Mouse (Mus musculus): ENCODE results near the gene Rpl13a.

Rpl13a gene

GRCm38 (mm10) chr7:45161612-45162473, 33.3 kb upstream of the Rpl13a start:
- TF ChIP-seq GATA4 (IDR thresholded peaks at IDR 0.05; ENCODE audit: insufficient replicate concordance, low read length), result no peak

DNA sequence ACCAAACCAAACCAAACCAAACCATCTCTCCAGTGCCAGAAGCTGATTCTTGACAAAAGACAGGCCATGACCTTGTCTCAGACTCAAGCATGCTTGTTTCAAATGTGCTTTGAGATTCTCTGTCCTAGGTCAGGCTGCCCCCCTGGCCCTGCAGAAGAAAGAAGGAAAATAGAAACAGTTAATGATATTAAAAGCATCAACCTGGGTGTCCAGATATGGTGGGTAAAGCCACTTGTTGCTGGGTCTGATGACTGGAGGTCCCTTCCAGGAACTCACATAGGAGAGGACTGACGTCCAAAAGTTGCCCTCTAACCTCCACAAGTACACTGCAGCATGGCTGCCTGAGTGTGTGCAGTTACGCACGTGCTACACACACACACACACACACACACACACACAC, 32.3 kb upstream of the Rpl13a start:
- no peak for TF ChIP-seq GATA4 (IDR thresholded peaks at IDR 0.05; ENCODE audit: insufficient replicate concordance, low read length)

DNA sequence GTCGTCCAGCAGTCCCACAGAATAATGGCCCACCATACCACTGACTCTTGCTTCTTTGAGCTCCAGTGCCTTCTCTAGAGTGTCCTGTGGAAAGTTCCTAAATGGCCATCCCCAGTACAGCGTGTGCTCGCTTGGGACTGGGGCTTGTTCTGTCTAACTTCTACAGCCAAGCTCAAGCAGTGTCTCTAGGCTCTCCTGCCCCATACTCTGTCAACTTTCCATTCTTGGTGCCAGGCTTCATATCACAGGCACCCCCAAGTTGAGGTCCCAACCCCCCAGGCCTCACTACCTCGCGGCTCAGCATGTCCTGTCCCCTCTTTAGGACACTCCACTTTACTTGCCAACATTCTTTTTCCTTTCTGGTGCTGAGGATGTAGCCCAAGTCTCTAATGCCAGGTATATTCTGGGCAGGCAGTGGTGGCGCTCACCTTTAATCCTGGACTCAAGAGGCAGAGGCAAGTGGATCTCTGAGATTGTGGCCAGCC, 31.8 kb upstream of the Rpl13a start:
- TF ChIP-seq GATA4 (IDR thresholded peaks at IDR 0.05; ENCODE audit: insufficient replicate concordance, low read length), result no peak

- TF ChIP-seq GATA4 (IDR thresholded peaks at IDR 0.05; ENCODE audit: insufficient replicate concordance, low read length), result no peak
Measured at GRCm38 (mm10) chr7:45158991-45159390, 30.4 kb upstream of the Rpl13a start.

GRCm38 (mm10) chr7:45157459-45157858, 28.9 kb upstream of the Rpl13a start:
- no peak for TF ChIP-seq GATA4 (IDR thresholded peaks at IDR 0.05; ENCODE audit: insufficient replicate concordance, low read length)

DNA sequence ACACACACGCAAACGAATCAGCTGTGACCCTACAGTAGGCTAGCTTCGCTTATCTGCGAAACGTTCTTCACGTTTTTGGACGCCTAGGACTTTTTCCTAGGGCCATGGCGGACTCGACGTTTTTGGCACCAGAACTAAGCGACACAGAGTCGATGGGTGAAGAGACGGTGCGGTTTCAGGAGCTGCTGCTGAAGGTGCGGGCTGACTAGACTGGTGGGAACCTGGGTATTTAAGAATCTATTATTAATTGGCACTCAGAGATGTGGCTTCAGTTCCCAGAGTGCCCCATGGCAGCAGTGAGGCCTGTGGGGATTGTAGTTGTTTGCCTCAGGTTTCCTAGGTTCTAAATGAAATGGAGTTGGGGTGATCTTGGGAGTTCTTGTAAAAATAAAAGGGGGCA, 27.6 kb upstream of the Rpl13a start:
- no peak for TF ChIP-seq GATA4 (IDR thresholded peaks at IDR 0.05; ENCODE audit: insufficient replicate concordance, low read length)

DNA sequence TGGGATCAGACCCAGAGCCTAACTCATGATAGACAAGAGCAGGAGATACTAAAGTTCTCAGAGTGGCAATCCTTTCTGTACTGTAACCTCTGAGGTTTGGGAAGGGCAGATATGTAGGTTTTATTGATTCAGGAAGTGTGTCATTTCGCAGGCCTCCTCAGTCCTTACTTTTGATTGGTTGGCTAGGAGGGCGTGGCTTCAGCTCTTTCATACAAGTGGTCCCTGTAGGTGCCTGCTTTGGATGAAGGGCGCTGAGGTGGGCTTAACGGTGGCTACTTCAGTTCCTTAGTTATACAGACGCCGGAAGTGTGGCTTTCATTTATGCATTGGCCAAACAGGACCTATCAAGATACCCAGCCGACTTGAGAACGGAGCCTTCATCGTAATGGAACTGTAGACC, 27.0 kb upstream of the Rpl13a start:
- TF ChIP-seq GATA4 (IDR thresholded peaks at IDR 0.05; ENCODE audit: insufficient replicate concordance, low read length), result no peak

- no peak for TF ChIP-seq GATA4 (IDR thresholded peaks at IDR 0.05; ENCODE audit: insufficient replicate concordance, low read length)
Measured at GRCm38 (mm10) chr7:45154993-45155514, 26.5 kb upstream of the Rpl13a start.

DNA sequence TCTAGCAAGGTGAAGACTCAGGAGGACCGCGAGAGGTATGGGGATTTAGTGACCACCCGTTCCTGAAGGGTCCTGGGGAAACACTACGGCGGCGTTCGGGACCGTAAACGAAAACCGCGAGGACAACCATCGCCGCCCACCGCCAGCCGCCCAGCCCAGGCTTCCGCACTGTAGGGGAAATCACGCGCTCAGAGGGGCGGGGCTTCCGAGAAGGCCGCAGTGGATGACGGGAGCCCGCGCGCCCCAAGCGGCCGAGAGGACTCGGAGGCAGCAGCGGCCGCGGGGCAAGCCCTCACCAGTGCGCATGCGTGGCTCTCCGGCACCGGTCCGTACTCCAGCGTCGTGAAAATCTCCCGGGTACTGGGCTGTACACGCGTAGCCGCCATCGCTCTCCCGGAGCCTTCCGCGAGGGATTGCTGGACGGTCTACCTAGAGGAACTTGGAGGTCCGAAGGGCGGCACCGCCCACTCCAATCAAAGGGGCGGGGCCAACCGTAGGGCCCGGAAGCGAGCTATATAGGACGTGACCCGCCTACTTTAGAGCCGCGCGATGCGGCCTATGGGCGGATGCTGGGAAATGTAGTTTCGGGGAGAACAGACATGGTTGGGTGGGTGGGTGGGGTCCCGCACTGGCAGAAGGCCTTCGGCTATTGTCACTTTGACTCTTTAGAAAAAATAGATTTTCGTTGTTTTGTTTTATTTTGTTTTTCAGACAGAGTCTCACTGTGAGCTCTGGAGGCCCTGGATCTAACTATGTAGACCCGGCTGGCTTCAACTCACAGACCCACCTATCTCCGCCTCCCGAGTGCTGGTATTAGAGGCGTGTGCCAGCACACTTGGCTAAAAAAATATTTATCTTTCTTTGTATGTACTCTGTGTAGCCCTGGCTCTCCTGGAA, 25.8 kb upstream of the Rpl13a start, which contains the start of the genes Pih1d1 and Aldh16a1:
Gene Pih1d1 (plus strand): TSS at position 208 of the 897 bp plus-strand sequence.
Gene Aldh16a1 (minus strand): TSS at position 489 of the 897 bp plus-strand sequence.
- no peak for TF ChIP-seq GATA4 (IDR thresholded peaks at IDR 0.05; ENCODE audit: insufficient replicate concordance, low read length)

- TF ChIP-seq GATA4 (IDR thresholded peaks at IDR 0.05; ENCODE audit: insufficient replicate concordance, low read length), result no peak
Measured at GRCm38 (mm10) chr7:45153586-45153985, 25.0 kb upstream of the Rpl13a start.

DNA sequence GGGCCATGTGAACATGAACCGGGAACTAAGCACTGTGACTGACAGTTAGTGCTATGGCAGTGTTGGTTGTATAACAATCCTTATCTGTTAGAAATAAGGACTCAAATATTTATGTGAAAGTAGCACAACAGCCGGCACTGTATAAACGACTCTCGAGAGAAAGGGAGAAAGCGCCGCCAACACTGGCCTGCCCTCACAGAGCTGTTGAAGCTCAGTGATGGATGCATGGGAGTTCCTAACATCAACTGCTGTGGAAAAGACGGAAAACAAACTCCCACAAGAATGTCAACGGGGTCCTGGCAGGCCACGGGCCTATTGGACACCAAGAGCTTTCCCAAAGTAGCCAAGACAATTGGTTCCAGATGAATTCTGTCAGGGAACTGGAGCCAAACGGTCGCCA, 22.7 kb upstream of the Rpl13a start:
- no peak for TF ChIP-seq GATA4 (IDR thresholded peaks at IDR 0.05; ENCODE audit: insufficient replicate concordance, low read length)

- TF ChIP-seq GATA4 (IDR thresholded peaks at IDR 0.05; ENCODE audit: insufficient replicate concordance, low read length), result no peak
Measured at GRCm38 (mm10) chr7:45150321-45150720, 21.8 kb upstream of the Rpl13a start.

DNA sequence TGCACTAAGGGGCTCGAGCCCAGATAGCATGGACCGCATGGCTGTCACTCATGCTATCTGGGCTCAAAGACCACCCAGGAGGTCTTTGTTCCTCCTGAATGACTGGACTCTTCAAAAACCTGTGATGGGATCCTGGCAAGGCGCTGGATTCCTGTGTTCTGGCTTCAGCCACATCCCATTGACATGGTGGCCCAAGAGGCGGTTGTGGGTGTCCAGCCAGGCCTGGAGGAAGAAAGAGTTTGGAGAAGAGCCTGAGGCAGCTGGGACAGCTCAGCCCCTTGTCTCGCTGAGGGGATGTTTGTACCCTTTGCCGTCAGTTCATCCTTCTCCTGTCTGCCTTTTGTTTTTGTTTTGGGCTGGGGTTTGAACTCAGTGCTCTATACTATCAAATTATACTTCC, 21.0 kb upstream of the Rpl13a start:
- TF ChIP-seq GATA4 (IDR thresholded peaks at IDR 0.05; ENCODE audit: insufficient replicate concordance, low read length), result no peak

DNA sequence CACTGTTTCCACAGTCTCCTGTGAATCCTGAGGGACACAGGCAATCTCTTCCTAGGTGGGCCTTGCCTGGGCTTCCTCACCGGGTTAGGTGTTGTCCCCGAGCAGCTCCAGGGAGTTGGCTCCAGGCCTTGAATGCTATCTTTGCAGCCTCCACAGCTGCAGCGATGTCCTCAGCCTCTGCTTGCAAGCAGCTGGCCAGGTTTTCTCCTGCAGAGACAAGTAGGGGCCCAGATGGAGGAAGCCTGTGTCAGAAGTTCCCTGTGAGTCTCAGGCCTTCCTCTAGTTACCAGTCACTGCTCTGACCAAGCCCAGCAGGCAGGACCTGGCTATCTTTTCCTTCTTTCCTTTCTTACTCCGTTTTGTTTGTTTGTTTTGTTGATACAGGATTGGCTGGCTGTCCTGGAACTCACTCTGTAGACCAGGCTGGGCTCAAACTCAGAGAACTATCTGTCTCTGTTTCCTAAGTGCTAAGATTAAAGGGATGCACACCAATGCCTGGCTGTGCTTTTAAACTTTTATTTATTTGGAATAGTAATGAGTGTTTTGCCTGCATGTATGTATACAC, 20.1 kb upstream of the Rpl13a start:
- no peak for TF ChIP-seq GATA4 (IDR thresholded peaks at IDR 0.05; ENCODE audit: insufficient replicate concordance, low read length)

DNA sequence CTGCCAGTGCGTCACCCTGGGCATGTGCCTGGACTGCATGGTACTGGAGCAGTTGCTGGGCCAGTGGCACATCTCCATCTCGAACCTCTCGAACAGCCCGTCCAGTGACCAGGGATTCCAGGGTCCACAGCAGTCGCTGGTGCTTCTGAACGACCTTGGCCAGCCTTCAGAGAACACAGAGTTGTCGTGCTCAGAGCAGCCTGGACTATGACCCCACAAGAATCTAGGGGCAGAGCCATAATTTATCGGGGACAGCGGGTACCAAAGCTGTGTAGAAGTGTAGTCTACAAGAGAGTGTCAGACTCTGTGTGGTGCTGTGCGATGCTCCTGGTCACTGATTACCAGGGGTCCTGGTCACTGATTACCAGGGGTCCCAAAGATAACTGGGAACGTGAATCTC, 19.3 kb upstream of the Rpl13a start:
- TF ChIP-seq GATA4 (IDR thresholded peaks at IDR 0.05; ENCODE audit: insufficient replicate concordance, low read length), result no peak

All from liver, adult (tissue).